Mouse (Mus musculus): ENCODE results near the gene Gmps.

- TF ChIP-seq CTCF (IDR thresholded peaks at IDR 0.05; ENCODE audit: extremely low read depth, insufficient read length, insufficient replicate concordance, low read depth, low read length) (no peak), POLR2A (IDR thresholded peaks at IDR 0.05; ENCODE audit: low read depth, low read length) (no peak)
Measured at GRCm38 (mm10) chr3:63938928-63939327, 37.0 kb upstream of the Gmps start.

Measured in small intestine, adult 2 months (tissue).